Mouse (Mus musculus) heart, embryonic 11.5 days (tissue): ENCODE measurements around the gene Palld. TPM values are rescaled to one million over a fixed set of nuclear protein-coding genes. Genes with fewer than 3 reads are reported as not detected.

ENCODE experiments used
- ATAC-seq: fragments of 200-750 bp; cut with Nextera tagmentation; replicated peaks from 2 replicates; pipeline ENCODE4 v1.8.0; 2017; ENCODE audit warnings: moderate library complexity; ENCODE audit not compliant: insufficient number of reproducible peaks, low FRiP score, low TSS enrichment
- H3K27ac ChIP-seq: fragments of 300-500 bp; sonication (generic); 2 replicates; pipeline ENCODE4 v1.5.1; 2014; ENCODE audit warnings: mild to moderate bottlenecking, low read depth, low read length
- H3K27me3 ChIP-seq: fragments of 300-500 bp; sonication (generic); 2 replicates; pipeline ENCODE4 v1.6.1; 2014; ENCODE audit warnings: mild to moderate bottlenecking, low read length, mixed read lengths; ENCODE audit not compliant: control insufficient read depth, insufficient read depth
- H3K36me3 ChIP-seq: fragments of 300-500 bp; sonication (generic); 2 replicates; pipeline ENCODE4 v1.6.1; 2014; ENCODE audit warnings: mild to moderate bottlenecking, low read length, moderate library complexity, mixed read lengths; ENCODE audit not compliant: control insufficient read depth, insufficient read depth
- H3K4me1 ChIP-seq: fragments of 300-500 bp; sonication (generic); 2 replicates; pipeline ENCODE4 v1.6.1; 2014; ENCODE audit warnings: low read length; ENCODE audit not compliant: control insufficient read depth, insufficient read depth
- H3K4me2 ChIP-seq: fragments of 300-500 bp; sonication (generic); 2 replicates; pipeline ENCODE4 v1.6.1; 2014; ENCODE audit warnings: mild to moderate bottlenecking, moderate library complexity
- H3K4me3 ChIP-seq: fragments of 300-500 bp; sonication (generic); 2 replicates; pipeline ENCODE4 v1.5.1; 2014; ENCODE audit warnings: low read depth, low read length
- H3K9ac ChIP-seq: fragments of 300-500 bp; sonication (generic); 2 replicates; pipeline ENCODE4 v1.6.1; 2014; ENCODE audit warnings: mild to moderate bottlenecking, low read depth, low read length, moderate library complexity
- H3K9me3 ChIP-seq: fragments of 300-500 bp; sonication (generic); replicated peaks from 2 replicates; pipeline ENCODE4 v1.6.1; 2016; ENCODE audit warnings: low read length; ENCODE audit not compliant: control insufficient read depth
- WGBS: fragments of 180-500 bp; shearing (Covaris S2); extraction: QIAGEN DNeasy Blood & Tissue Kit; methylation state at CpG from one replicate; pipeline ENCODE4 v1.1.7; 2014; ENCODE audit not compliant: insufficient replicate concordance; 5-methylcytosine and 5-hydroxymethylcytosine counted together
- polyA plus RNA-seq: library from polyadenylated mRNA; unstranded; fragments of >200 nt; fragmentation: Nextera tagmentation; extraction: Ambion mirVana; gene quantifications from 2 replicates; pipeline ENCODE4 v1.2.1, GENCODE M21; 2014

The Palld gene
- polyA plus RNA-seq, 1 experiment from 2014 or later: 157 TPM

- Histone ChIP-seq H3K36me3 (peaks cover 6% of the 10 kb centered on the region), H3K27ac (no peak overlapping the region), H3K4me1 (peaks cover 6% of the 10 kb centered on the region; the same call in 1 of the 2 replicates), H3K4me3 (no peak overlapping the region), H3K27me3 (no peaks in the 10 kb centered on the region), H3K9ac (no peak overlapping the region), H3K4me2 (no peak overlapping the region), H3K9me3 (no peaks in the 10 kb centered on the region)
- ATAC-seq: no peak
- 85% methylated on average over 9 of the region's 9 CpGs for WGBS
Measured at GRCm38 (mm10) chr8:61722226-61722625, 180.3 kb downstream of the Palld start.

- Histone ChIP-seq H3K4me1 (peaks cover 33% of the 10 kb centered on the region), H3K27ac (no peak overlapping the region), H3K4me3 (no peak overlapping the region), H3K36me3 (peaks cover 8% of the 10 kb centered on the region), H3K9ac (no peak overlapping the region), H3K4me2 (no peak overlapping the region), H3K27me3 (no peaks in the 10 kb centered on the region), H3K9me3 (no peaks in the 10 kb centered on the region)
- WGBS: 29% methylated on average over 14 of the region's 14 CpGs
- ATAC-seq: no peak
Measured at GRCm38 (mm10) chr8:61715351-61716125, 187.0 kb downstream of the Palld start.

- Histone ChIP-seq H3K9me3 (no peaks in the 10 kb centered on the region), H3K4me2 (no peak overlapping the region), H3K27ac (peak overlapping the region; percentile 65; the same call in 1 of the 2 replicates), H3K4me3 (no peak overlapping the region), H3K9ac (no peak overlapping the region), H3K4me1 (peaks cover 33% of the 10 kb centered on the region), H3K27me3 (no peaks in the 10 kb centered on the region), H3K36me3 (peaks cover 9% of the 10 kb centered on the region)
- 12% methylated on average over 6 of the region's 6 CpGs for WGBS
- no peak; the same call in 1 of the 2 replicates for ATAC-seq
Measured at GRCm38 (mm10) chr8:61714293-61714831, 188.1 kb downstream of the Palld start.

GRCm38 (mm10) chr8:61713195-61713990 lies 189.1 kb downstream of the Palld start:
- peak overlapping the region; percentile 65 for H3K27ac ChIP-seq
- no peaks in the 10 kb centered on the region for H3K9me3 ChIP-seq
- H3K27me3 ChIP-seq: no peaks in the 10 kb centered on the region
- no peak overlapping the region for H3K4me3 ChIP-seq
- ATAC-seq: no peak
- peaks cover 33% of the 10 kb centered on the region for H3K4me1 ChIP-seq
- 69% methylated on average over 16 of the region's 16 CpGs for WGBS
- no peak overlapping the region for H3K4me2 ChIP-seq
- H3K9ac ChIP-seq: no peak overlapping the region
- H3K36me3 ChIP-seq: peaks cover 7% of the 10 kb centered on the region

- no peak overlapping the region for H3K27ac ChIP-seq
Measured at GRCm38 (mm10) chr8:61712426-61712825, 190.1 kb downstream of the Palld start.

GRCm38 (mm10) chr8:61708586-61709305 lies 193.7 kb downstream of the Palld start:
- ATAC-seq: no peak
- Histone ChIP-seq H3K27ac (no peak overlapping the region), H3K36me3 (0 out of 2 replicates have a peak, but pooled peaks cover 3% of the 10 kb centered on the region), H3K27me3 (no peaks in the 10 kb centered on the region), H3K4me1 (peaks cover 12% of the 10 kb centered on the region), H3K4me3 (no peak overlapping the region), H3K9ac (no peak overlapping the region), H3K4me2 (no peak overlapping the region), H3K9me3 (no peaks in the 10 kb centered on the region)
- 77% methylated on average over 8 of the region's 8 CpGs for WGBS

More at GRCm38 (mm10) chr8:61712426-61712825, 190.1 kb downstream of the Palld start:
- H3K4me2 ChIP-seq: no peak overlapping the region
- no peaks in the 10 kb centered on the region for H3K27me3 ChIP-seq
- no peak overlapping the region for H3K4me3 ChIP-seq
- H3K9ac ChIP-seq: no peak overlapping the region
- H3K36me3 ChIP-seq: 0 out of 2 replicates have a peak, but pooled peaks cover 5% of the 10 kb centered on the region
- no peak for ATAC-seq
- WGBS: 83% methylated on average over 2 of the region's 2 CpGs
- no peaks in the 10 kb centered on the region for H3K9me3 ChIP-seq
- peaks cover 33% of the 10 kb centered on the region for H3K4me1 ChIP-seq

- Histone ChIP-seq H3K9ac (no peak overlapping the region), H3K27me3 (no peaks in the 10 kb centered on the region), H3K4me2 (no peak overlapping the region), H3K4me3 (no peak overlapping the region), H3K36me3 (peaks cover 16% of the 10 kb centered on the region), H3K9me3 (no peaks in the 10 kb centered on the region), H3K4me1 (peaks cover 3% of the 10 kb centered on the region; the same call in 1 of the 2 replicates), H3K27ac (no peak overlapping the region)
- ATAC-seq: no peak
- 73% methylated on average over 3 of the region's 3 CpGs for WGBS
Measured at GRCm38 (mm10) chr8:61705491-61705890, 197.0 kb downstream of the Palld start.

- 77% methylated on average over 8 of the region's 8 CpGs for WGBS
Measured at GRCm38 (mm10) chr8:61702122-61702521, 200.4 kb downstream of the Palld start.

More at GRCm38 (mm10) chr8:61702122-61702521, 200.4 kb downstream of the Palld start:
- H3K36me3 ChIP-seq: peaks cover 13% of the 10 kb centered on the region
- no peak overlapping the region for H3K4me3 ChIP-seq
- no peak overlapping the region for H3K9ac ChIP-seq
- no peak overlapping the region for H3K4me2 ChIP-seq
- H3K9me3 ChIP-seq: no peaks in the 10 kb centered on the region
- ATAC-seq: no peak
- no peak overlapping the region for H3K27ac ChIP-seq
- H3K27me3 ChIP-seq: no peaks in the 10 kb centered on the region
- peaks cover 8% of the 10 kb centered on the region; the same call in 1 of the 2 replicates for H3K4me1 ChIP-seq
